Mouse (Mus musculus): ENCODE data around the gene Tspan2. TPM values are rescaled to one million over a fixed set of nuclear protein-coding genes. Genes with fewer than 3 reads are reported as not detected.

Tspan2 gene
- polyA plus RNA-seq (2015; fragmentation: Nextera tagmentation; extraction: Ambion mirVana), result 27.8 and 27.9 TPM in 2 replicates

GRCm38 (mm10) chr3:102734313-102735030 is at the start of gene Tspan2:
TSS of gene Tspan2 (plus strand) at chr3:102734529.
- H3K4me3 ChIP-seq (ENCODE audit: low read length), result peak within 1 kb of the TSS; percentile 67
- peaks cover 36% of the 10 kb centered on the region for H3K4me1 ChIP-seq (ENCODE audit: control insufficient read depth, insufficient read depth, low read length)
- H3K36me3 ChIP-seq (ENCODE audit: control insufficient read depth, insufficient read depth), result no peaks in the 10 kb centered on the region
- 1% methylated on average over 54 of the region's 54 CpGs for WGBS
- peak within 1 kb of the TSS; percentile 62 for H3K4me2 ChIP-seq (ENCODE audit: low read depth, low read length)
- peak within 1 kb of the TSS; percentile 82 for H3K9ac ChIP-seq (ENCODE audit: low read length)
- peak; percentile 85 for ATAC-seq (replicated peaks; ENCODE audit: extremely low read depth, insufficient read depth, low FRiP score)
- H3K9me3 ChIP-seq (replicated peaks; ENCODE audit: control insufficient read depth, low read length), result no peaks in the 10 kb centered on the region
- H3K27ac ChIP-seq (ENCODE audit: low read length), result peak within 1 kb of the TSS; percentile 81
- no peaks in the 10 kb centered on the region for H3K27me3 ChIP-seq (ENCODE audit: control insufficient read depth, insufficient read depth, low read length)

GRCm38 (mm10) chr3:102686861-102687260 is 47.5 kb upstream of the Tspan2 start:
- H3K4me1 ChIP-seq (ENCODE audit: control insufficient read depth, insufficient read depth, low read length), result no peaks in the 10 kb centered on the region
- H3K27ac ChIP-seq (ENCODE audit: low read length), result no peak overlapping the region
- no peak overlapping the region for H3K4me2 ChIP-seq (ENCODE audit: low read depth, low read length)
- no peaks in the 10 kb centered on the region for H3K9me3 ChIP-seq (replicated peaks; ENCODE audit: control insufficient read depth, low read length)
- H3K36me3 ChIP-seq (ENCODE audit: control insufficient read depth, insufficient read depth), result no peaks in the 10 kb centered on the region
- ATAC-seq (replicated peaks; ENCODE audit: extremely low read depth, insufficient read depth, low FRiP score), result no peak
- 83% methylated on average over 5 of the region's 5 CpGs for WGBS
- no peak overlapping the region for H3K4me3 ChIP-seq (ENCODE audit: low read length)
- H3K27me3 ChIP-seq (ENCODE audit: control insufficient read depth, insufficient read depth, low read length), result no peaks in the 10 kb centered on the region
- no peak overlapping the region for H3K9ac ChIP-seq (ENCODE audit: low read length)

GRCm38 (mm10) chr3:102687852-102688251 is 46.5 kb upstream of the Tspan2 start:
- Histone ChIP-seq H3K4me2 (ENCODE audit: low read depth, low read length) (no peak overlapping the region), H3K27ac (ENCODE audit: low read length) (no peak overlapping the region), H3K36me3 (ENCODE audit: control insufficient read depth, insufficient read depth) (no peaks in the 10 kb centered on the region), H3K4me1 (ENCODE audit: control insufficient read depth, insufficient read depth, low read length) (no peaks in the 10 kb centered on the region), H3K27me3 (ENCODE audit: control insufficient read depth, insufficient read depth, low read length) (no peaks in the 10 kb centered on the region), H3K9ac (ENCODE audit: low read length) (no peak overlapping the region), H3K9me3 (replicated peaks; ENCODE audit: control insufficient read depth, low read length) (no peaks in the 10 kb centered on the region), H3K4me3 (ENCODE audit: low read length) (no peak overlapping the region)
- WGBS, result 79% methylated on average over 8 of the region's 8 CpGs
- no peak for ATAC-seq (replicated peaks; ENCODE audit: extremely low read depth, insufficient read depth, low FRiP score)

- ATAC-seq (replicated peaks; ENCODE audit: extremely low read depth, insufficient read depth, low FRiP score), result 0 out of 2 replicates have a peak, but pooled peaks have one; percentile 58
- WGBS, result 35% methylated on average over 11 of the region's 11 CpGs
- no peak overlapping the region for H3K4me2 ChIP-seq (ENCODE audit: low read depth, low read length)
- H3K27me3 ChIP-seq (ENCODE audit: control insufficient read depth, insufficient read depth, low read length), result no peaks in the 10 kb centered on the region
- no peak overlapping the region for H3K27ac ChIP-seq (ENCODE audit: low read length)
- no peak overlapping the region for H3K4me3 ChIP-seq (ENCODE audit: low read length)
- H3K9me3 ChIP-seq (replicated peaks; ENCODE audit: control insufficient read depth, low read length), result no peaks in the 10 kb centered on the region
- no peak overlapping the region for H3K9ac ChIP-seq (ENCODE audit: low read length)
- no peaks in the 10 kb centered on the region for H3K36me3 ChIP-seq (ENCODE audit: control insufficient read depth, insufficient read depth)
- no peaks in the 10 kb centered on the region for H3K4me1 ChIP-seq (ENCODE audit: control insufficient read depth, insufficient read depth, low read length)
Observed at GRCm38 (mm10) chr3:102691802-102692484, 42.4 kb upstream of the Tspan2 start.

- Histone ChIP-seq H3K4me2 (ENCODE audit: low read depth, low read length) (no peak overlapping the region), H3K9me3 (replicated peaks; ENCODE audit: control insufficient read depth, low read length) (no peaks in the 10 kb centered on the region), H3K9ac (ENCODE audit: low read length) (no peak overlapping the region), H3K4me3 (ENCODE audit: low read length) (no peak overlapping the region), H3K27ac (ENCODE audit: low read length) (no peak overlapping the region), H3K36me3 (ENCODE audit: control insufficient read depth, insufficient read depth) (no peaks in the 10 kb centered on the region), H3K4me1 (ENCODE audit: control insufficient read depth, insufficient read depth, low read length) (no peaks in the 10 kb centered on the region), H3K27me3 (ENCODE audit: control insufficient read depth, insufficient read depth, low read length) (no peaks in the 10 kb centered on the region)
- WGBS, result 84% methylated on average over 7 of the region's 7 CpGs
- no peak for ATAC-seq (replicated peaks; ENCODE audit: extremely low read depth, insufficient read depth, low FRiP score)
Observed at GRCm38 (mm10) chr3:102692758-102693325, 41.5 kb upstream of the Tspan2 start.

GRCm38 (mm10) chr3:102698127-102698526 is 36.2 kb upstream of the Tspan2 start:
- 68% methylated on average over 2 of the region's 2 CpGs for WGBS
- ATAC-seq (replicated peaks; ENCODE audit: extremely low read depth, insufficient read depth, low FRiP score), result no peak
- H3K4me1 ChIP-seq (ENCODE audit: control insufficient read depth, insufficient read depth, low read length), result no peaks in the 10 kb centered on the region
- no peaks in the 10 kb centered on the region for H3K36me3 ChIP-seq (ENCODE audit: control insufficient read depth, insufficient read depth)
- H3K27ac ChIP-seq (ENCODE audit: low read length), result no peak overlapping the region
- no peak overlapping the region for H3K4me2 ChIP-seq (ENCODE audit: low read depth, low read length)
- H3K27me3 ChIP-seq (ENCODE audit: control insufficient read depth, insufficient read depth, low read length), result no peaks in the 10 kb centered on the region
- H3K9me3 ChIP-seq (replicated peaks; ENCODE audit: control insufficient read depth, low read length), result no peaks in the 10 kb centered on the region
- no peak overlapping the region for H3K4me3 ChIP-seq (ENCODE audit: low read length)
- H3K9ac ChIP-seq (ENCODE audit: low read length), result no peak overlapping the region

GRCm38 (mm10) chr3:102701303-102701702 is 33.0 kb upstream of the Tspan2 start:
- WGBS, result 69% methylated on average over 4 of the region's 4 CpGs
- Histone ChIP-seq H3K4me3 (ENCODE audit: low read length) (no peak overlapping the region), H3K27me3 (ENCODE audit: control insufficient read depth, insufficient read depth, low read length) (no peaks in the 10 kb centered on the region), H3K9me3 (replicated peaks; ENCODE audit: control insufficient read depth, low read length) (no peaks in the 10 kb centered on the region), H3K36me3 (ENCODE audit: control insufficient read depth, insufficient read depth) (no peaks in the 10 kb centered on the region), H3K27ac (ENCODE audit: low read length) (no peak overlapping the region), H3K4me1 (ENCODE audit: control insufficient read depth, insufficient read depth, low read length) (no peaks in the 10 kb centered on the region), H3K4me2 (ENCODE audit: low read depth, low read length) (no peak overlapping the region), H3K9ac (ENCODE audit: low read length) (no peak overlapping the region)
- ATAC-seq (replicated peaks; ENCODE audit: extremely low read depth, insufficient read depth, low FRiP score), result no peak

- Histone ChIP-seq H3K27ac (ENCODE audit: low read length) (no peak overlapping the region), H3K27me3 (ENCODE audit: control insufficient read depth, insufficient read depth, low read length) (no peaks in the 10 kb centered on the region), H3K4me1 (ENCODE audit: control insufficient read depth, insufficient read depth, low read length) (no peaks in the 10 kb centered on the region), H3K4me2 (ENCODE audit: low read depth, low read length) (no peak overlapping the region), H3K9me3 (replicated peaks; ENCODE audit: control insufficient read depth, low read length) (no peaks in the 10 kb centered on the region), H3K4me3 (ENCODE audit: low read length) (no peak overlapping the region), H3K9ac (ENCODE audit: low read length) (no peak overlapping the region), H3K36me3 (ENCODE audit: control insufficient read depth, insufficient read depth) (no peaks in the 10 kb centered on the region)
- ATAC-seq (replicated peaks; ENCODE audit: extremely low read depth, insufficient read depth, low FRiP score), result peak; percentile 37
- WGBS, result 35% methylated on average over 7 of the region's 7 CpGs
Observed at GRCm38 (mm10) chr3:102701902-102702544, 32.3 kb upstream of the Tspan2 start.

GRCm38 (mm10) chr3:102704001-102704401 is 30.3 kb upstream of the Tspan2 start:
- H3K27me3 ChIP-seq (ENCODE audit: control insufficient read depth, insufficient read depth, low read length), result no peaks in the 10 kb centered on the region
- no peaks in the 10 kb centered on the region for H3K9me3 ChIP-seq (replicated peaks; ENCODE audit: control insufficient read depth, low read length)
- no peak for ATAC-seq (replicated peaks; ENCODE audit: extremely low read depth, insufficient read depth, low FRiP score)
- H3K9ac ChIP-seq (ENCODE audit: low read length), result no peak overlapping the region
- no peak overlapping the region for H3K27ac ChIP-seq (ENCODE audit: low read length)
- H3K4me2 ChIP-seq (ENCODE audit: low read depth, low read length), result no peak overlapping the region
- H3K36me3 ChIP-seq (ENCODE audit: control insufficient read depth, insufficient read depth), result no peaks in the 10 kb centered on the region
- WGBS, result 47% methylated on average over 4 of the region's 4 CpGs
- H3K4me1 ChIP-seq (ENCODE audit: control insufficient read depth, insufficient read depth, low read length), result no peaks in the 10 kb centered on the region
- no peak overlapping the region for H3K4me3 ChIP-seq (ENCODE audit: low read length)
